Mouse (Mus musculus): ENCODE measurements at regions not wholly inside any gene's neighbourhood (a gene's known extent, or its start where the extent isn't known, plus 50 kb on each side); places are given as distances from the start of the nearest gene placed in this dataset.

DNA sequence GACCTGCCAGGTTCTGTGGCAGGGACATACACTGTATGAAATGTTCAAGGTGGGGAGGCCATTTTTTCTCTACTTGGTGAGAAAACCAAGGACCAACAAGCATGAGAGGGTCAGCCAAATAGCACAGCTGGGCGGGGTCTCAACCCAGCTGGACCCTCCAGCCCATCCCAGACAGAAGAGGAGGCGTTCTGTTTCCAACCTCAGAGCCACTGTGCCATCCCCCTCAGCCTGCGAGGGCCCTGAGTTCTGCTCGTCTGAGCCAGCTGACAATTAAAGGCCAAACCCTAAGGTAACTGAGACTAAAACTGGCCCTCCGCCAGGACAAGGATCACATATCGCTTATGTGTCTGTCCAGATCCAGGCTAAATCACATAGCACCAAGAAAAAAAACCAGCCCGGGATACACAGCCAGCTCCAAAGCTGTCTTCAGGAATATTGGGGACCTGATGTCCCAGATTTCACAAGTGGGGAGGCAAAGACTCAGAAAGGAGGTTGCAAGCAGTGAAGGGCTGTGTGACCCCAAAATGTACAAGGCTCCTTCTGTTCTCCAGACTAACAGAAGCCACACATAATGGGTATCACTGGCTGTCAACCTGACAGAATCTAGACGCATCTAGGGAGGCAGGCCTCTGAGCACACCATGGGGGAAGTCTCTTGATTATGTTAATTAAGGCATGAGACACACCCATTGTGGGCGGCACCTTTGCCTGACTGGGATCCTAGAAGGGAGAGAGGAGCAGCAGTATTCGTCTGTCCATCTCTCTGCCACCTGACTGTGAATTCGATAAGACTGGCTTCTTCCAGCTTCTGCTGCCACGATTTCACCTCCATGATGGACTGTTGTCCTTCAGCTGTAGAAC is 69.6 kb downstream of the Mrm1 start:
- TF ChIP-seq GATA1 (IDR thresholded peaks at IDR 0.05; ENCODE audit: borderline replicate concordance, low read length) = no peak
- TF ChIP-seq FLI1 (IDR thresholded peaks at IDR 0.05; ENCODE audit: low read length) = no peak

Measured in megakaryocyte, embryonic 14.5 days (primary cell).